Mouse (Mus musculus) heart, embryonic 15.5 days (tissue): ENCODE data around the gene Aagab. TPM values are rescaled to one million over a fixed set of nuclear protein-coding genes. Genes with fewer than 3 reads are reported as not detected.

Experiments used
- ATAC-seq: fragments of 200-750 bp; cut with Nextera tagmentation; replicated peaks from 2 replicates; pipeline ENCODE4 v1.8.0; 2017; ENCODE audit warnings: low read depth, moderate TSS enrichment; ENCODE audit not compliant: insufficient number of reproducible peaks, insufficient read depth, low FRiP score
- H3K27ac ChIP-seq: fragments of 300-500 bp; sonication (generic); 2 replicates; pipeline ENCODE4 v1.5.1; 2015; ENCODE audit warnings: mild to moderate bottlenecking, inconsistent platforms
- H3K27me3 ChIP-seq: fragments of 300-500 bp; sonication (generic); 2 replicates; pipeline ENCODE4 v1.6.1; 2015; ENCODE audit warnings: inconsistent platforms
- H3K36me3 ChIP-seq: fragments of 300-500 bp; sonication (generic); 2 replicates; pipeline ENCODE4 v1.6.1; 2015; ENCODE audit warnings: mild to moderate bottlenecking, inconsistent platforms
- H3K4me1 ChIP-seq: fragments of 300-500 bp; sonication (generic); replicated peaks from 2 replicates; pipeline ENCODE4 v1.6.1; 2015; ENCODE audit warnings: inconsistent platforms
- H3K4me2 ChIP-seq: fragments of 300-500 bp; sonication (generic); 2 replicates; pipeline ENCODE4 v1.6.1; 2015; ENCODE audit warnings: inconsistent platforms, mild to moderate bottlenecking, moderate library complexity
- H3K4me3 ChIP-seq: fragments of 300-500 bp; sonication (generic); 2 replicates; pipeline ENCODE4 v1.5.1; 2015; ENCODE audit warnings: mild to moderate bottlenecking, inconsistent platforms
- H3K9ac ChIP-seq: fragments of 300-500 bp; sonication (generic); 2 replicates; pipeline ENCODE4 v1.6.1; 2015; ENCODE audit warnings: mild to moderate bottlenecking, inconsistent platforms
- H3K9me3 ChIP-seq: fragments of 300-500 bp; sonication (generic); replicated peaks from 2 replicates; pipeline ENCODE4 v1.6.1; 2016; ENCODE audit warnings: inconsistent platforms
- WGBS: fragments of 180-500 bp; shearing (Covaris S2); methylation state at CpG from one replicate; pipeline ENCODE4 v1.1.7; 2015; ENCODE audit warnings: mixed read lengths; 5-methylcytosine and 5-hydroxymethylcytosine counted together
- polyA plus RNA-seq: library from polyadenylated mRNA; unstranded; fragments of >200 nt; fragmentation: Nextera tagmentation; extraction: Ambion mirVana; gene quantifications from 2 replicates; pipeline ENCODE4 v1.2.1, GENCODE M21; 2015

The Aagab gene
- polyA plus RNA-seq, 1 experiment from 2014 or later, result 24.7 TPM

GRCm38 (mm10) chr9:63649841-63650545, 47.5 kb downstream of the Aagab start:
- peaks cover 45% of the 10 kb centered on the region for H3K4me1 ChIP-seq
- WGBS, result 81% methylated on average over 8 of the region's 8 CpGs
- H3K36me3 ChIP-seq, result peaks cover 32% of the 10 kb centered on the region
- H3K9ac ChIP-seq, result no peak overlapping the region
- no peak overlapping the region for H3K4me3 ChIP-seq
- no peaks in the 10 kb centered on the region for H3K9me3 ChIP-seq
- H3K27ac ChIP-seq, result no peak overlapping the region
- H3K4me2 ChIP-seq, result no peak overlapping the region
- no peaks in the 10 kb centered on the region for H3K27me3 ChIP-seq
- ATAC-seq, result no peak

GRCm38 (mm10) chr9:63650905-63651304, 48.4 kb downstream of the Aagab start:
- H3K27me3 ChIP-seq, result no peaks in the 10 kb centered on the region
- no peak overlapping the region for H3K4me2 ChIP-seq
- 71% methylated on average over 14 of the region's 14 CpGs for WGBS
- peaks cover 32% of the 10 kb centered on the region for H3K36me3 ChIP-seq
- no peaks in the 10 kb centered on the region for H3K9me3 ChIP-seq
- no peak overlapping the region for H3K4me3 ChIP-seq
- peaks cover 54% of the 10 kb centered on the region for H3K4me1 ChIP-seq
- no peak for ATAC-seq
- peak overlapping the region; percentile 35 for H3K27ac ChIP-seq
- no peak overlapping the region for H3K9ac ChIP-seq

DNA sequence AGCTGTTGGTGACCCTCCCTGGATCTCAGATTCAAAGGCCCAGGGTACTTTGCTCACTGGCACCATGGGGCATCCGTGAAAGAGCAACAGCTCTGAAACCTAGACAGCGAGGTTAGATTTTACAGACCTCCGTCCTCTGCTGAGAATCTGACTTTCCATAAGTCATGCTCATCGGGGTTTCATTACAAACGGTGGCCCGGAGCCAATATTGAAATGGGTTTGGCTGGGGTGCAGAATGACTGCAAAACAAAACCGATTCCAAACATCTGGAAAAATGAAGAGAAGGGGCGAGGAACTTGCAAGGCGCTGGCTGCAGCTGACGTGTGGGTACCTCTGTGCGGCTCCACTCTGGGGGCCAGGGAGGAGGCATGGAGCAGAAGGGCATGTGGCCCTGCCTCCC, 49.1 kb downstream of the Aagab start:
- Histone ChIP-seq H3K27me3 (no peaks in the 10 kb centered on the region), H3K9ac (no peak overlapping the region), H3K4me3 (no peak overlapping the region), H3K36me3 (peaks cover 32% of the 10 kb centered on the region), H3K4me2 (no peak overlapping the region), H3K27ac (peak overlapping the region; percentile 35), H3K4me1 (peaks cover 61% of the 10 kb centered on the region), H3K9me3 (no peaks in the 10 kb centered on the region)
- ATAC-seq, result no peak
- 69% methylated on average over 11 of the region's 11 CpGs for WGBS

- Histone ChIP-seq H3K27ac (no peak overlapping the region; the same call in 1 of the 2 replicates), H3K36me3 (peaks cover 28% of the 10 kb centered on the region), H3K4me1 (peaks cover 71% of the 10 kb centered on the region), H3K9ac (no peak overlapping the region), H3K9me3 (no peaks in the 10 kb centered on the region), H3K27me3 (no peaks in the 10 kb centered on the region), H3K4me2 (no peak overlapping the region), H3K4me3 (no peak overlapping the region)
- WGBS, result 54% methylated on average over 7 of the region's 7 CpGs
- ATAC-seq, result no peak
Observed at GRCm38 (mm10) chr9:63653666-63654065, 51.2 kb downstream of the Aagab start.

- Histone ChIP-seq H3K4me1 (peaks cover 80% of the 10 kb centered on the region), H3K9ac (no peak overlapping the region), H3K4me3 (no peak overlapping the region), H3K4me2 (no peak overlapping the region), H3K27ac (peak overlapping the region; percentile 33; the same call in 1 of the 2 replicates), H3K36me3 (peaks cover 19% of the 10 kb centered on the region; the same call in 1 of the 2 replicates), H3K27me3 (no peaks in the 10 kb centered on the region), H3K9me3 (no peaks in the 10 kb centered on the region)
- ATAC-seq, result 0 out of 2 replicates have a peak, but pooled peaks have one; percentile 9
- whole genome bisulfite sequencing, result 52% methylated on average over 8 of the region's 8 CpGs
Observed at GRCm38 (mm10) chr9:63654575-63654974, 52.1 kb downstream of the Aagab start.

GRCm38 (mm10) chr9:63655092-63655491, 52.6 kb downstream of the Aagab start:
- H3K9me3 ChIP-seq, result no peaks in the 10 kb centered on the region
- H3K36me3 ChIP-seq, result peaks cover 13% of the 10 kb centered on the region; the same call in 1 of the 2 replicates
- H3K27ac ChIP-seq, result peak overlapping the region; percentile 33; the same call in 1 of the 2 replicates
- 46% methylated on average over 1 of the region's 1 CpGs for WGBS
- ATAC-seq, result no peak
- H3K4me2 ChIP-seq, result no peak overlapping the region
- H3K4me1 ChIP-seq, result peaks cover 80% of the 10 kb centered on the region
- H3K9ac ChIP-seq, result no peak overlapping the region
- H3K4me3 ChIP-seq, result no peak overlapping the region
- H3K27me3 ChIP-seq, result no peaks in the 10 kb centered on the region

DNA sequence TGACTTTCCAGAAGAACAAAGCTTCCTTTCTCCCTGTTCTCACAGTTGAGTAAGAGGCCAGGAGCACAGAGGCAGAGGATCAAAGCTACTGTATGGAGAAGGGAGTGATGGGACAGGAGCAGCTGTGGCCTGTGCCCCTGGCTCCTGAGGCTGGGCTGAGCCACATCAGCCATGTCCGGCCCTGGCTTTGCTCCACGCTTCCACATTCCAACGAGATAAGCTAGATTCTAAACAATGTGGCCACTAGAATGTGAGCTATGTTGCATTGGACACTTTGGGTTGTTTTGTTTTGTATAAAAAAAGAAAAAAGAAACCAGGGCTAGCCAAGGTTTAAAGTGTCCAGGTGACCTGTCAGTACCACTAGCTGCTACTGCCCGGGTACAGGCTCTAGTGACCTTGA, 54.7 kb downstream of the Aagab start:
- Histone ChIP-seq H3K9ac (no peak overlapping the region), H3K4me2 (no peak overlapping the region), H3K9me3 (no peaks in the 10 kb centered on the region), H3K4me1 (peaks cover 63% of the 10 kb centered on the region), H3K4me3 (no peak overlapping the region), H3K27me3 (no peaks in the 10 kb centered on the region), H3K27ac (peak overlapping the region; percentile 59), H3K36me3 (peaks cover 10% of the 10 kb centered on the region; the same call in 1 of the 2 replicates)
- ATAC-seq, result peak; percentile 37; the same call in 1 of the 2 replicates
- WGBS, result 24% methylated on average over 4 of the region's 4 CpGs

DNA sequence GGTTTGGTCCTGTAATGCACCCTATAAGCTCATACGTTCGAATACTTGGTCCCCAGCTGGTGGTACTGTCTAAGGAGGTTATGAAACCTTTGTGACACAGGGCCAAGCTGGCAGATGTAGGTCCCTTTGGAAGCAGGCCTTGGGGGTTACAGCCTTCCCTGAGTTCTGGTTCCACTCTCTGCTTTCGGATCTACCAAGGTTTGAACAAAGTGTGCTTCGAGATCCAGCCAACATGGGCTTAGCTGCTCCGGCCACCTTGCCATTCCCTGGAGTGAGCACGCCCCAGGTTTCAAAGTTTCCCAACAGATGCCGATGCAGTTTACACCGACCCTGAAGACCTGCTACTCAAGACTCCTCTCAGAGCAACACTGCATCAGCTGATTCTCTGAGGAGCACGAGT, 56.0 kb downstream of the Aagab start:
- Histone ChIP-seq H3K36me3 (peaks cover 9% of the 10 kb centered on the region), H3K27me3 (no peaks in the 10 kb centered on the region), H3K9ac (no peak overlapping the region), H3K4me3 (no peak overlapping the region), H3K4me1 (peaks cover 68% of the 10 kb centered on the region), H3K27ac (no peak overlapping the region), H3K4me2 (no peak overlapping the region), H3K9me3 (no peaks in the 10 kb centered on the region)
- no peak for ATAC-seq
- 90% methylated on average over 9 of the region's 9 CpGs for WGBS

DNA sequence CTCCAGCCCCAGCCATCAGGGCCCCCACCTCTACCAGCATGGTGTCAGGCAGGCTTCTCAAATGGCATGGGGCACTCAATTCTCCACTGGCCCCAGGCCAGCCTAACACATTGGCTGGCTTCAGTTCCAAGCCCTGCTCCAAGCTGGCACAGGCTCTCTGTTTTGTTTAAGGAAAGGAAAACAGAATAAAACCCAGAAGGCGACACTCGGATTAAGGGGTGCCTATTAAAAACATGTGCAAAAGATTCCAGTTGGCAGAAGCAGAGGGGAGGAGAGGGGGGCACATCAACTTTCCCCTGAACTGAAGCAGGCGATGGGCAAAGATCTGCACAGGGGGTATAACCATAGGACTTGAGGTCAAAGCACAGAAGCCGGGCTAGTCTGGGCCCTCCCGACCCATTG, 56.5 kb downstream of the Aagab start:
- H3K36me3 ChIP-seq, result peaks cover 9% of the 10 kb centered on the region
- ATAC-seq, result no peak
- 75% methylated on average over 5 of the region's 5 CpGs for WGBS

GRCm38 (mm10) chr9:63660061-63660460, 57.6 kb downstream of the Aagab start:
- H3K9me3 ChIP-seq, result no peaks in the 10 kb centered on the region
- H3K4me1 ChIP-seq, result peaks cover 68% of the 10 kb centered on the region
- no peak for ATAC-seq
- H3K4me3 ChIP-seq, result no peak overlapping the region
- no peak overlapping the region for H3K27ac ChIP-seq
- no peak overlapping the region for H3K9ac ChIP-seq
- peaks cover 9% of the 10 kb centered on the region for H3K36me3 ChIP-seq
- H3K27me3 ChIP-seq, result no peaks in the 10 kb centered on the region
- no peak overlapping the region for H3K4me2 ChIP-seq
- 94% methylated on average over 4 of the region's 4 CpGs for WGBS

More for the DNA sequence above, 56.5 kb downstream of the Aagab start:
- no peak overlapping the region for H3K4me2 ChIP-seq
- H3K27me3 ChIP-seq, result no peaks in the 10 kb centered on the region
- H3K9ac ChIP-seq, result no peak overlapping the region
- no peak overlapping the region for H3K4me3 ChIP-seq
- no peaks in the 10 kb centered on the region for H3K9me3 ChIP-seq
- peaks cover 68% of the 10 kb centered on the region for H3K4me1 ChIP-seq
- H3K27ac ChIP-seq, result peak overlapping the region; percentile 23

DNA sequence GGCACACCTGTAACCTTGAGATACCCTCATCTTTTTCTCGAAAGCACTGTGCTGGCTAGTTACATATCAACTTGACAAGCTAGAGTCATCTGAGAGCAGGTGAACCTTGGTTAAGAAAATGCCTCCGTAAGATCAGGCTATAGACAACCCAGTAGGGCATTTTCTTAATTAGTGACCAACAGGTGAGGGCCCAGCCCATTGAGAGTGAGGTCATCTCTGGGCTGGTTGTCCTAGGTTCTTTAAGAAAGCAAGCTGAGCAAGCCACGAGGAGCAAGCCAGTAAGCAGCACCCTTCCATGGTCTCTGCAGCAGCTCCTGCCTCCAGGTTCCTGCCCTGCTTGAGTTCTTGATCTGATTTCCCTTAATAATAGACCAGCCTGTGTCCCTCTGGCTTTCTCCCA, 58.2 kb downstream of the Aagab start:
- ATAC-seq, result no peak
- peaks cover 9% of the 10 kb centered on the region for H3K36me3 ChIP-seq

GRCm38 (mm10) chr9:63662759-63663158, 60.3 kb downstream of the Aagab start:
- Histone ChIP-seq H3K9ac (no peak overlapping the region), H3K27me3 (no peaks in the 10 kb centered on the region), H3K27ac (no peak overlapping the region), H3K4me1 (peaks cover 67% of the 10 kb centered on the region), H3K4me3 (no peak overlapping the region), H3K4me2 (no peak overlapping the region), H3K9me3 (no peaks in the 10 kb centered on the region), H3K36me3 (peaks cover 9% of the 10 kb centered on the region)
- 40% methylated on average over 7 of the region's 7 CpGs for WGBS
- ATAC-seq, result no peak

More for the DNA sequence above, 58.2 kb downstream of the Aagab start:
- Histone ChIP-seq H3K9ac (no peak overlapping the region), H3K27ac (no peak overlapping the region), H3K4me2 (no peak overlapping the region), H3K27me3 (no peaks in the 10 kb centered on the region), H3K4me3 (no peak overlapping the region), H3K9me3 (no peaks in the 10 kb centered on the region), H3K4me1 (peaks cover 67% of the 10 kb centered on the region)
- 90% methylated on average over 3 of the region's 3 CpGs for WGBS
